Mouse (Mus musculus) kidney, postnatal 10 days (tissue): ENCODE results near the gene Ugt1a5.
"Not testable (repeated sequence)": the region's sequence is repeated elsewhere in the genome, so short reads cannot be mapped to it uniquely, and the experiment has no call there.

Experiments used
- DNase-seq: peaks from one replicate; pipeline ENCODE4 v3.0.0; 2021; ENCODE audit warnings: mixed read lengths

Ugt1a5 gene

DNA sequence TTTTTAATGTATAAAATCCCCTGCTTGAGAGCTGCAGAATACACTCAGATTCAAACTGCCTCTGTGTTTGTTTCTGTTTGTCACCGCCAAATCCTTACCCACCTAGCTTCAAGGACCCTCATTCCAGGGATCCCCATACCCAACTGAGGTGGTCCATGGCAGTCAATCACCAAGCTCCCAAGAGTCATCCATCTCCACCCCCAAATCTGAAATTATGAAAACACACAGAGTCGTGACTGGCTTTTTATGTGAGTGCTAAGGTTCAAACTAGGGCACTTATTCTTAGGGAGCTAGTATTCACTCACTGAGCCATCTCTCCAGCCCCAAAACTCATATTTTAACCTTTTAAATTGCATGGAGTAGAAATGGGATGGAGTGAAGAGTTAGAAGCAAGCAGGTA is 59.5 kb downstream of the Ugt1a5 start:
- not testable (repeated sequence) for DNase-seq

DNA sequence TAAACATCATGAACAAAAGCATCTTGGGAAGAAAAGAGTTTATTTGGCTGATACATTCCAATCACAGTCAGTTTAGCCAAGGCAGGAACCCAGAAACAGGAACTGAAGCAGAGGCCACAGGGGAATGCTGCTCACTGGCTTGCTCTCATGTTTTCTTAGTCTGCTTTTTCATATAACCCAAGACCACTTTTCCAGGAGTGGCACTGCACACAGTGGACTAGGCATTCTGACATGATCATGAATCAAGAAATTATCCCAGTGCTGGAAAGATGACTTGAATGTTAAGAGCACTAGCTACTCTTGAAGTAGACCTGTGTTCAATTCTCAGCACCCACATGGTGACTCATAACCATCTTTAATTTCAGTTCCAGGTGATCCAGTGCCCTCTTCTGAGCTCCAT is 59.9 kb downstream of the Ugt1a5 start:
- DNase-seq: peak; percentile 6

- peak; percentile 7 for DNase-seq
Measured at GRCm38 (mm10) chr1:88226670-88227379, 61.0 kb downstream of the Ugt1a5 start, which contains the start of gene Mroh2a. Mroh2a (plus strand) TSS chr1:88226986.

DNA sequence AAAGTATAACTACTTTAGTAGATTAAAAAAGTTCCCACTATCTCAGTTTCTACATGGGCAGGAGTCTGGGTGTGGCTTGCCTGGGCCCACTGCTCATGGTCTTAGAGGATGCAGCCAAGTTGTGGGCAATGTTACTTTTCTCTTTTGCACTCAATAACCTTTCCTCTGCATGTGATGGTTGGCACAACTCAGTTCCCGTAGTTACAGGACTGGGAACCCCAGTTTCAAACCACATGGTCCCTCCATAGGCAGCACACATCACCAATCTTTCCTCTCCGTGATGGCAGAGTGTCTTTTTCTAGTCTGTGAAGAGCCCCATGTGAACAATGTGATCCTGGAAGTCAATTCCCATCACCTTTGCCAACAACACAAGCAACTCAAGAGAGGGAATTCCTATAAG is 61.7 kb downstream of the Ugt1a5 start:
- DNase-seq: peak; percentile 5

GRCm38 (mm10) chr1:88228121-88228520 is 62.3 kb downstream of the Ugt1a5 start:
- DNase-seq: peak; percentile 12

DNA sequence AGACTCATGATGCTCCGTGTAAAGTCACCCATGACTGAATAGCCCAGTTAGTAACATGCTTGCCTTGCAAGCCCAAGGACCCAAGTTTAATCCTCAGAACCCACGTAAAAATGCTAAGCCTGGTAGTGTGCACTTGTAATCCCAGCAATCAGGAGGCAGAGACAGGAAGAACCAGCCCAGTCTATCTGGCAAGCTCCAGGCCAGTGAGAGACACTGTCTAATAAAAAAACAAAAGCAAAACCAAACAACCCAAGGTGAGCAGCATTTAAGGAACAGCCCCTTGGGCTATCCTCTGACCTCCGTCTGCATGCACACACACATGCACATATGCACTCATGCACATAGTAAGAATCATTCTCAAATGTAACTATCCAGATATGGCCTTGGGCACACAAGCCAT is 63.8 kb downstream of the Ugt1a5 start:
- DNase-seq: no peak

DNA sequence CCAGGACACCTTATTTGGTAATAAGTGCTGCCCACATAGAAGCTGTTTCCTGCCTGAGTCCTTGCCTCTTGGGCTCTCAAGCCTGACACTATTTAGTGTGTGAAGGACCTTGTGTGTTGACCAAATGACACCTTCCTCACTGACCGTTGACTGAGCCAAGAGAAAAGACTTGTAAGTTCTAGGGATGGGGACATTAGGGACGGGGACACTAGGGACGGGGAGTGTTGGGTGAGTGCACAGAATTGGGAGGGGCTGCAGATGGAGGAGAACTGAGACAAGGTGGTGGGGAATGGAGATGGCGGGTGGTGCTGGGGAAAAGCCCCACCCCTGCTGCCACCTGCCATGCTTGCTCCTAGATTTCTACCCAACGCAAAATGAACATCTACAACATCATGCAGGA is 64.2 kb downstream of the Ugt1a5 start:
- peak; percentile 15 for DNase-seq

GRCm38 (mm10) chr1:88230421-88230820 is 64.6 kb downstream of the Ugt1a5 start:
- DNase-seq: peak; percentile 11

DNA sequence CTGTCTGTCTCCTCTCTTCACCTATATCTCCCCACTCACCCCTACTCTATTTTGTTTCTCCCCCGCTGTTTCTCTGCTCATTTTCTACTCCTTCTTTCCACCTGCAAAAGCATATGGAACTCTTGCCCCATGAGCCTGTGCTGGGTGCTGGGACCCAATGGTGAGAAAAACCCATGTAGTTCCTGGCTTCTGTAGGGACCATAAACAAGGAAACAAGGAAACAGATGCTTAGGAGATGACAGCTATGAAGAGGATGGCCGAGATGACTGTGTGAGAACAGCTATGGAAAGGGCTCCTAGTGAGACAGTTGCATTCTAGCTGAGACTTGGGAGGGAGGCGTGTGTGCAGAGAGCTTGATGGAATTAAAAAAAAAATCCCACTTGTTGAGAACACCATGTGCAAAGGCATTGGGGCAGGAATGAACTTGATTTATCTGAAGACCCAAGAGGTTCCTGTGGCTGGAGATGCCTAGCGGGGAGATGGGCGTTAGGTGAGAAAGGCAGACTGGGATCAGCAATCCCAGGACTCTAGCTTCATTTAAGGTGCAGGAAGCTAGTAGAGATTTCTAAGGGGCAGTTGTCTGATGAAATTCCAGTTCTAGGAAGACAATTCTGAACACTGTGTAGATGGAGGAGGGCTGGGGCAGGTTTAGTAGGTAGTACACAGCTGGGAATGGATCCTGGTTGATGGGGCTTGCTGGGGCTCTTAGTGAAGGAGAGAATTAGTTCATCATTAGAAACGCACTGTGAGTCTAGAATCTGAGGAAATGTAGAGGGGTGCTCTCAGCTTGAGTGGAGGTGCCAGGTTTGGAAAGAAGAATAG is 65.4 kb downstream of the Ugt1a5 start:
- DNase-seq: peak; percentile 5

GRCm38 (mm10) chr1:88231803-88232499 is 66.1 kb downstream of the Ugt1a5 start:
- DNase-seq: peak; percentile 7

GRCm38 (mm10) chr1:88232664-88233380 is 67.0 kb downstream of the Ugt1a5 start:
- no peak for DNase-seq

GRCm38 (mm10) chr1:88233421-88234247 is 67.8 kb downstream of the Ugt1a5 start:
- peak; percentile 54 for DNase-seq

DNA sequence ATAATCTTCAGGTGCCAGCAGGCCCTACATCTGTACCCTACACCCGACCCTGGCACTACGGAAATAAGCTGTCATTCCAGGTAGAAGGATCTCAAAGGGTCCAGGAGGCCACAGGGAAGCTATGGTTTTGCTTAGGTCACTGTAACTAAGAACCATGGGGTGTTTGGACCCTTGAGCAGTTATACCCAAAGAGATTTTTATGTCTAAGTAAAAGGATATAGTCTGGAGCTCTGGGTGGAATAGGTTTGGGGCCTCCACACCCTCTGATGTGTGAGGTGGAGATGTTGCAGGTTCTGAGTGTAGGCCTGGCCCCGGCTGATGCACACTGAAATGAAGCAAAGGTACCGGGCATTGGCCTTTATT is 68.4 kb downstream of the Ugt1a5 start:
- no peak for DNase-seq

GRCm38 (mm10) chr1:88234646-88235045 is 68.8 kb downstream of the Ugt1a5 start:
- DNase-seq: no peak

DNA sequence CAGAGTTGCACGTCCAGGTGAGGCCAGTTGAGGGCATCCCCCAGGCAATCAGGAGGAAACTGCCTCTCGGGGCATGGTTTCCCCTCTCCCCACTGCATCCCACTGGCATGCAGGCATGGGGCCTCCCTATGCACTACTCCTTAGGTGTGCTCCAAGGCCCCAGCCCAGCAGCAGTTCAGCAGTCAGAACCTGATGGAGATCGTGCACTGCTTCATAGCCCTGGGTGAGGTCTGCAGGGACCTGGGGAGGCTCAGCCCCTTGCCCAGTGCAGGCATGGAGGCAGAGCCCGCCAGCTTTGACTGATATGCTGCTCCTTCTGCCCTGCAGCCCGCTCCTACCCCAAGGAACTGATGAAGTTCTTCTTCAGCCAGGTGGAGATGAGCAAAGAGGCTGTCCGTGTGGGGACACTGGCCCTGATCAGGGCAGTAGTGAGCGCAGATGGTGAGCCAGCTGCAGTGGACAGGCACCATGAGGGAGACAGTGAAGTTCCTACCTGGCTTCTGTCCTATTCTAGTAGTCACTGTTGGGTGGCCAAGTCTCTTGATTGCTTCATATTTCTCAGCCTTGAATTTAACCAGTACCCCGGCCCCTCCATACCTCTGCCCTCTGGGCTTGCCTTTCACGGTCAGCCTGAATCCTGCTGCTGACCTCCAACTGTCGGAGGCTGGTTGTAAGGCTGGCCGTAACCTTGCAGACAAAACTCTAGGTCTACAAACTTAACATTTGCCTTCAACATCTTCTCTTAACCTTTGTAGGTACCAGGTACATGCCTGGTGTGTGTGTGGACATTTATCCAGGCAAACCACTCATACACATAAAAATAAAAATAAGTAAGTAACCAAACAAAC is 69.5 kb downstream of the Ugt1a5 start:
- DNase-seq: no peak

GRCm38 (mm10) chr1:88235894-88236415 is 70.1 kb downstream of the Ugt1a5 start:
- peak; percentile 49 for DNase-seq

DNA sequence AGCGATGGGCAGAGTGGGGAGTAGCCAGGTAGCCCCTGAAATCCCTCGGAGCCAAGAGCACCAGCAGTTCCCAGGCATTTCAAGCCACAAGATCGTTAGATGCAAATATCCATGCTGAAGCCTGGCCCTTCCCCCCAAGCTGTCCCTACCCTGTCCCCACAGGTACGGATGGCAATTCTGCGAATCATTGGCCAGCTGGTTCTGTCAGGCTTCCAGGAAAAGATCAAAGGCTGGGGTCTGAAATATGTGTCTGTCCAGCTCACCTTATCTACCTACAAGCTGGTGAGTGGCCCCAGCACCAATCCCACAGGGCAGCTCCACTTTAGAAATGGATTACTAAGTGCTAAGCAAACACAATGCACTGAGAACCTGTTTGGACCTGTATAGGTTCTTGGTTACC is 71.5 kb downstream of the Ugt1a5 start:
- DNase-seq: no peak

GRCm38 (mm10) chr1:88238771-88239170 is 73.0 kb downstream of the Ugt1a5 start:
- DNase-seq: no peak

GRCm38 (mm10) chr1:88240072-88240471 is 74.3 kb downstream of the Ugt1a5 start:
- DNase-seq: no peak

DNA sequence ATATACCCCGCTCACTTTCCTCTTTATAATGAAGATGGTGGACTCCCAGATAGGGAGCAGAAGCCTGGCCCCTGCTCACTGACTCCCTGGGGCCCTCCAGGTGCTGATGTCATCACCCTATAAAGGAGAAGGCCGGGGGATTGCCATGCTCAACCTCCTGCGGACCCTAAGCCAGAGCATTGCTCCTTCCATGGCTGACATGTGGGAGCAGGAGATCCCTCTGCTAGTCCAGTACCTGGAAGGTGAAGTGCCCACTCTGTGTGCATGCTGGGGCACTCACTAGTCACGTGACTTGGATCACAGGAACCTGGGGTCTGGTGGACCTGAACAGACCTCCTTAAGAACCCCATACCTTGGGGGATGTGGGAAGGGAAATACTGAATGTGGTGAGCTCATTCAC is 74.8 kb downstream of the Ugt1a5 start:
- no peak for DNase-seq

DNA sequence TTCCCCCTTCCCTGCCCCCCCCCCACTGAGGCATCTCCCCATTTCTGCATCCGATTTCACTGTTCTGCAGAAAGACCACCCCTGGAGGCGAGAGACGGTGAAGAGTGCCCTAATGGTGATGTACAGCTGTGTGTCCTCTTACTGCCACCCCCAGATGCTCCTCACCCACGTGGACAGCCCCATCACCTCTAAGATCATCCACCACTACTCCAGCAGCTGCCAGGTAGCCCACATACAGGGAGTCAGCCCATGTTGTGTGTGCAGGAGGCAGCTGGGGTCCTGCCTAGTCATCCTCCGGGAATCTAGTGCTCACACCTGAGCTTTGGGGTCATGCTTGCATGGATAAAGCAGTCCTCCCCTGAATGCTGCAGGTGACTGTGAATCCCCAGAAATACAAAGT is 78.0 kb downstream of the Ugt1a5 start:
- no peak for DNase-seq
